Mouse (Mus musculus) hindlimb bud, embryonic 11.5 days (tissue): ENCODE data around the gene Rtl8a.
"Not testable (repeated sequence)": the region's sequence is repeated elsewhere in the genome, so short reads cannot be mapped to it uniquely, and the experiment has no call there.

ENCODE experiments used
- DNase-seq: peaks from one replicate; pipeline ENCODE4 v3.0.0-alpha.2; 2012; ENCODE audit warnings: low read depth, low spot score; ENCODE audit errors: extremely low spot score

Rtl8a gene

DNA sequence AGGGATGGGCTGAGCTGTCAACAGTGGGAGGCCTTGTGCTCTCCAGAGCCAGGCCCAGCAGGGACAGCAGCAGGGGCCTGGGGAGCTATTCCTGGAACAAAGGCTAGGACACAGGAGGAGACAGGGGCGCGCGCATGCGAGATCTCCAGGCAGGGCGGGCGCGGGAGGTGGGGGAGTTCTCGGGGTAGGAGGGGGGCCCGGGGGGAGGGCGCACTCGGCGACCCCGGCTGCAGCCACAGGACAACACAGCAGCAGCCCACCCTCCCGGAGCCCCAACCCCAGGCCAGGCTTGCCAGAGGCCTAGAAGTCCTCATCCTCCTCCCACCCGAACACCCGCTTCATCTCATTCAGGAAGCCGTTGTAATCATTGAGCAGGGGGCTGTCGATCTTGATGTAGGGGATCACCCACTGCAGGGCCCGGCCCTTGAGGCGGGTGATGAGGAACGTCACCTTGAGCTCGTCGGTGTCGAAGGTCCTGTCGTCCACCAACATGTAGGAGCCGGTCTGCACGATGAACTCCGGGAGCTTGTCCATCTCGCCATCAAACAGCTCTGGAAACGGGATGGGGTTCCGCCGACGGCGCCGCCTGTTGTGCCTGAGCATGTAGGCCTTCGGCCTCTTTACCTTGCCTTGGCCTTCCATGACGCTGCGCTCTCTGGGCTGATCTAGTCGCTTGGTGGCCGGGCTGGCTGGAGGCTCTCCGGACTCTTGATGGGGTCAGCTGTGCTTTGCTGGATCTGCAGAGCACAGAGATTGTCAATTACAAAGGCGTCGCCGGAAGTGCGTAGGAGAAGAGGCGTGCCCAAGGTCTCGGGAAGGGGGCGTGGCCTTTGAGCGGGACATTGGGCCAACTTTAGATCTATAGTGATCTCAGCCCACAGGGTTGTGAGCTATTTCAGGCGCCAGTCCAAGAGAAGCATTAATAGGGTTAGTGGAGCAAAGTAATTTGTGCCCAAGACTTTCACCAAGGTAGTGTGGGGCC, at the start of gene Rtl8a:
Rtl8a (minus strand) TSS at position 703 of the 982 bp plus-strand sequence.
- peak; percentile 33 for DNase-seq

DNA sequence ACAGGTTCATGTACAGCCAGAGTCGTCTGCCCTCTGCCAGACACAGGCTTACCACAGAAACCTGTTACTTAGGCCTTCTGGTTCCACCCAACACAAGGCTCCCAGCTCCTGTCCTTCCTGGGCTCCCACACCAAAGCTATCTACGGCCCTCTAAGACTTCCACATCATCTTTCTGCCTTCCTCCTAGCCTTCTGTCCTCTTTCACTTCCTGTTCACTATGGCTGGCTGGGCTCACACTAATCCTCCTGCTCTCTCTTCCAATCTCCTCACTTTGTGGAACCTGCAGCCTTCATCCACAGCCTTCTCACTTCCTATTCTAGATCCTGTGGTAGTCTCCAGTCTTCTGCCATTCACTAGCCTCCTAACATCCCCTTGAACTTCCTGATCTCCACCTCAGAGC, 49.7 kb upstream of the Rtl8a start:
- DNase-seq = no peak

DNA sequence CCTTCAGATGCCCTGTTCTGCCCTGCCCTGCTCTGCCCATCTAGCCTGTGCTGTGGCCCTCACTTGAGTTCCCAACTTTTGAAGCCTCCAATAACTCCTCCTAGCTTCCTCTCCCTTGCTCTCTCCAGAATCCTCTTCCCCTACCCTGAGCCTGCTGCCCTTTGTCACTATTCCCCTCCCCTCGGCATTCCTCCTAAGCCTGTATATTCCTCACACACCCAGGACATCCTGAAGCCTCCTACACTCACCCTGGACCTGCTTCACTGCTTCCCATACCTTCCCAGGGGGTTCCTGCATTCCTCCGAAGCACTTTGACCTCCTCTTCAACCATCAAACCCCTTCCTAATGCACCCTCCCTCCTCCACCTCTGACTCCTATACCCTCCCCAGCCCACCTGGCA, 48.6 kb upstream of the Rtl8a start:
- DNase-seq = no peak

DNA sequence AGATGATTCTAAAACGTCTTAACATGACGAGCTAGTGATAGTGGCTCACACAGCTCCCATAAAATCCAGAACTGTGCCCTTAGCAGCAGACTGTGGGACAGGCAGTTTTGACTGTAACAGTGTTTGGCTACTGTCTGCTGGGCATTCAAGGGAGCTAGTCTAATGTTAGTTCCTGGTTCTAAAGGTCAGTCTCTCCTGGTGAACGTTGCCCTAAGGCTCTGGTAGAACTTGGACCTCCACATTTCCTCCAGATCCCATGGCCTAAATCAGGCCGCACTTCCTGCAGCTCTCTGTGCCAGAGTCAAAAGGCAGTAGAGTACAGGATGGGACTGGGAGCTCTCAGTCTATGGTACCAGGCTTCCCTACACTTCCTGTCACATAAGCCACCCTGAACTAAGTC, 41.2 kb upstream of the Rtl8a start:
- not testable (repeated sequence) for DNase-seq

DNA sequence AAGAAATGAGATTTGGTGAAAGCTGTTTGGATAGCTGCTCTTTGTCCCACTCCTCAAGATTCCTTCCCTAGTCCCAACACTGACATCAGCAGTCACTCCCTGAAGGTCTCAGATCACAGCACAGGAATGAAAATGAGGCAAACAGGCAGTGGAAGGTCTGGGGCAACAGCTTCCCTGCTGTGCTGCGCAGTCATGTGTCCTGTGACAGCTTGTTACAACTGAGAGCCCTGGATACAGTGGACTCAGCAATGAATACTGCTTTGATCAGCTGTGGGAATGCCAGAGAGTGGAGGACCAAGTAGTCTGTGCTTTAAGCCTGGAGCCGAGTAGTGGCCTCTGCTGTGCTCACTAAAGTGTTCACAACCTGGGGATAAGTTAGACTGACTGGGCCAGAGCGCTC, 39.2 kb upstream of the Rtl8a start:
- DNase-seq = not testable (repeated sequence)

DNA sequence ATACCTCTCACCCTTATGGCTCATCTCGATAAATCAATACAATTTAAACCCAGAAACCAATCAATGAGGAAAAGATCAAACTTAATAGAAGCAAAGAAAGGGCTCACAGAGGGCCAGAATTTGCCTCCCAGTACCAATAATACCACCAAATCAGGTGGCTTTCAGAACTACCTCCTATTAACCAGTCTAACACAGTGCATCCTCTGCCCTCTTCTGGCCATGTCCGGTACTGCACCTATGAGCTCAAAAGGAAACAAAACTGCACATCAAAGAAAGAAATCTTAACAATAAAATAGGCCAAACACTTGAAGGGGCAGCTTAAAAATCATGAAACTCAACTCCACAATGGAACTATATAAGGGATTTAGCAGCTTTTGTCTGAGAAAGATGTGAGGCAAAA, 33.5 kb upstream of the Rtl8a start:
- not testable (repeated sequence) for DNase-seq

DNA sequence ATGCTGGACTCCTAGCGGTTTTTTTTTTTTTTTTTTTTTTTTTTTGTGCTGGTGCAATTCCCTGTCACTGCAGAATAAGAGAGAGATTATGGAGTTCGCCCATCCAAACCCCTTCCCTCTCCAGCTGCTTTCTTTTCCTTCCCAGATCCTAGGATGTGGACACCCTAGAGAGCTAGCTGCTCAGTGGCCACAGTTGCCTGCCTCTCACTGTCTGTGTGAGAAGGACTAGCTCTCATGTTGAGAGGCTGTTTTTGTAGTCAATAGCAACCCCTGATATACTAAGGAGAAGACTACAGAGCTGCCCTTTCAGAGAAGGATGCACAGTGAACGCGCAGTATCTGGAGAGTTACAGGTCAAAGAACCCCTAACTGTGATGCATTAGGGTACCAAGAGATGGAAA, 27.2 kb upstream of the Rtl8a start:
- not testable (repeated sequence) for DNase-seq

DNA sequence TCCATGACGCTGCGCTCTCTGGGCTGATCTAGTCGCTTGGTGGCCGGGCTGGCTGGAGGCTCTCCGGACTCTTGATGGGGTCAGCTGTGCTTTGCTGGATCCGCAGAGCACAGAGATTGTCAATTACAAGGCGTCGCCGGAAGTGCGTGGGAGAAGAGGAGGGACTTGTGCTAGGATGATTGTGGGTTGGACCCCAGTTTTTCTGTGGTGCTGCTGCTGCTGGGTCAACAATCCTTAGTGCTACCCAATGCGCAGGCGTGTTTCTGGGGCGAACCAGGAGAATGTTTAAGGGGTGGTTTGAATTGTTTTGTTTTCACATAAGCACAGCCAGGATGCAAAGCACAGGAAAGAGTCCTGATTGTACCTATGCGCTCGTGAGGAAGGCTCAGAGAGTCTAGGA, 26.8 kb upstream of the Rtl8a start, which contains the start of gene Rtl8b:
Rtl8b (minus strand) TSS at position 115 of the 400 bp plus-strand sequence.
- peak; percentile 35 for DNase-seq

DNA sequence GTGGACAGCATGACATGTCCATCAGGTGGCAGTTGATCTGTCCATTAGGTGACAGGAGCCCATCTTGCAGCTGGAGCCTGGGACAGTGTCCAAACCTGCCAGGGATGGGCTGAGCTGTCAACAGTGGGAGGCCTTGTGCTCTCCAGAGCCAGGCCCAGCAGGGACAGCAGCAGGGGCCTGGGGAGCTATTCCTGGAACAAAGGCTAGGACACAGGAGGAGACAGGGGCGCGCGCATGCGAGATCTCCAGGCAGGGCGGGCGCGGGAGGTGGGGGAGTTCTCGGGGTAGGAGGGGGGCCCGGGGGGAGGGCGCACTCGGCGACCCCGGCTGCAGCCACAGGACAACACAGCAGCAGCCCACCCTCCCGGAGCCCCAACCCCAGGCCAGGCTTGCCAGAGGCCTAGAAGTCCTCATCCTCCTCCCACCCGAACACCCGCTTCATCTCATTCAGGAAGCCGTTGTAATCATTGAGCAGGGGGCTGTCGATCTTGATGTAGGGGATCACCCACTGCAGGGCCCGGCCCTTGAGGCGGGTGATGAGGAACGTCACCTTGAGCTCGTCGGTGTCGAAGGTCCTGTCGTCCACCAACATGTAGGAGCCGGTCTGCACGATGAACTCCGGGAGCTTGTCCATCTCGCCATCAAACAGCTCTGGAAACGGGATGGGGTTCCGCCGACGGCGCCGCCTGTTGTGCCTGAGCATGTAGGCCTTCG, 26.2 kb upstream of the Rtl8a start:
- DNase-seq = not testable (repeated sequence)

DNA sequence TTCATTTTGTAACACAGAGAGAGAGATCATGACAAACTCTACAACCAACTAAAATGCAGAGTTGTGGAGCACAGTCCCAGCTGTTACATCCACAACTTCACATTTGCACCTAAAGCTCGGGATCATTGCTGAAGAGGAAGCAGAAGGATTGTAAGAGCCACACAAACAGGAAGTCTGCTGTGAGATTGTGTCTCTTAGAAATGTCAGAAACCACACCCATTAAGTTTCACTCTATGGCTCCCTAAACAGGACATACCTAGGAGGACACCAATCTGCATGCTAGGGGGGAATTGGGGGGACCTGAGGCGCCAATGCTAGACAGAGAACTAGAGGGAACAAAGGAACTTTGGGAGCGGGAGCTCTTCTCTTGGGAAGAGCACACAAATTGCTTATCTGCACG, 9.4 kb upstream of the Rtl8a start:
- DNase-seq = not testable (repeated sequence)

DNA sequence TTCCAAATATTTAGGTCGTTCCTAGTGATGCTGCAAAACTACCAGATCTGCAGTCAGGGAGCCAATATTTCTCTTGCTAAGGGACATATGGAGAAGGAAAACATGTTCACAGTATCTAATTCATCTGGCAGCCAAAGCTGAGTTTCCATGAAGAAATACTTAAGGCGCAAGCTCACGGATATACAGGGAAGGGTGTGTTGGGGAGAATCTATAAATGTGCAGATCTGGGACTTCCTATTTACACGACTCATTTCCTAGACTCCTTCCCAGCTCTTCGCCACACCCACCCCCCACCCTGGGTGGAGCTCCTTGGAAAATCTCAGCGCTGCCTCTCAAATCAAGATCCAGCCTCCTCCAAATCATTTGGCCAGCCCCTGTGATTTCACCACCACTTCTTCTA, 2.4 kb upstream of the Rtl8a start:
- no peak for DNase-seq

DNA sequence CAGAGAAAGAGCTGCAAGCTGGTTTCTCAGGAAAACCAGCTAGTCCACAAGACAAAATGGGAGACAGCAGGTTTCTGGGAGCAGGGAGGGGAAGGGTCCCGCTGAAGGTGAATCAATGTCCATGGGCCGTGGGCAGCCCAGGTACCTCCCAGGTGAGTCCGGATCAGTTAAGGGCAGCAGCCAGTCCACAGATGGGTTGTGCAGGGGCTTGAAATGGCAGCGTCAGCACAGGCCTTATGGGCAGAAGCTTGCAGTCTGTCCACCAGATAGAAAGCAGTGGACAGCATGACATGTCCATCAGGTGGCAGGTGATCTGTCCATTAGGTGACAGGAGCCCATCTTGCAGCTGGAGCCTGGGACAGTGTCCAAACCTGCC, 890 bp downstream of the Rtl8a start:
- DNase-seq = not testable (repeated sequence)

DNA sequence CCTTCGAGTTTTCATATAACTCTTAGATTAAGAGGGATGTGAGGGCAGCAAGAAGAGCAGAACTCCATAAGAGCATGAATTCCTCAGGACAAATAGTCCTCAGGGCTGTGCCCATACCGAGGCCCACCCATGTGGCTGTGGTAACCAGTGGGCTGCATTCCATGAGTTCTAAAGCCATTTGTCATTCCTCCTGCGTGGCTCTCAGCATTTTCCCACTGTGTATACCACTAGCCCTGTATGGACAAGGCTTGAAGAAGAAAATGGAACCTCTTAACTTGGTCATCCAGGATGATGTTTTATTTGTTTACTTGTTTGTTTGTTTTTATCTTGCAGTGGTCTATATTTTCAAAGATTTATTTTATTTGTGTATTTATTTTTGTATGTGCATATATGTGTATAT, 5.4 kb downstream of the Rtl8a start:
- not testable (repeated sequence) for DNase-seq

DNA sequence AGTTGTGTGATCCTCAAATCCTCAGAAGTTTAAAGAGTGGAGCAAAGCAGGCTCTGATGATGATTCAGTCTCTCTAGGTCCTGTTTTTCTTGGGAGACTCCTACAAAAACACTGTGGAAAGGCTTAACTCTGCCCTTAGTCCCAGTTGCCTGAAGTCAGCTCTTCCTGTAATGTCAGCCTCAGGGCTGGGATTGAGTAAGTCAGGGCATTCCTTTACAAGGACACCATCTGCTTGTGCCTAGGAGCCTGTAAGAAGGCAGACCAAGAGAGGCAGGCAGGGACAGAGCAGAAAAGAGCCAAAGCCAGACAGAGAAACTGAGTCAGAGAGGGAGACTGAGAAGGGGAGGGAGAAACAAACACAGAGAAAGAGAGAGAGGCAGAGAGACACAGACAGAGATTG, 32.1 kb downstream of the Rtl8a start:
- not testable (repeated sequence) for DNase-seq

DNA sequence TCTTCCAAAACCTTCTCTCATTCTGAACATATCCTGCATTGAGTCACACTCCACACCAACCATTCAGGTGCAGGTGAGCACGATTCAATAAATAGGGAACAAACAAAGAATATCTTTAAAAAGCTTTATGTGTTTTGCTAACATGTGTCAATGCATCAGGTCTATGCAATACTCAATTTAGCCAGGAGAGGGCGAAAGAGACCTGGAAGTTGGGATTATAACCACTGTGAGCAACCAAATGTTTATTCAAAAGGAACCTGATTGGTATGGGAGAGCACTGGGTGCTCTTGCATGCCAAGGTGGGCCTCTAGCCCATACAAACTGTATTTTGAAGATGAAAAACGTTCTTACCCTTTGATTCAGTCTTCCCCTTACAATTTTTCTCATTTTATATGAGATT, 32.9 kb downstream of the Rtl8a start:
- DNase-seq = peak; percentile 52

DNA sequence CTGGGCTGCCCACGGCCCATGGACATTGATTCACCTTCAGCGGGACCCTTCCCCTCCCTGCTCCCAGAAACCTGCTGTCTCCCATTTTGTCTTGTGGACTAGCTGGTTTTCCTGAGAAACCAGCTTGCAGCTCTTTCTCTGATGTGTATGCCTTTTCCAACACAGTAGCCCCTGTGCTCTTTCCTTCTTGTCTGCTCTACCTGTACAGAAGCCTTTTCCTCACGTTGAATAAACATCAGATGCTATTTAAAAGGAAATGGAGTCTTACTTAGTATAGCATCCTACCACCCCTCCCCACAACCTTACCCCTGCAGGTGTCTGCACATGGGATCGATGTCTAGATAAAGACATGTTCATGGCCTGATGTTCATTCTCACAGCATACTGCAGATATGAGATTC, 34.6 kb downstream of the Rtl8a start, which contains the start of gene Gm14597:
Gm14597 (minus strand) TSS at position 101 of the 400 bp plus-strand sequence.
- not testable (repeated sequence) for DNase-seq

DNA sequence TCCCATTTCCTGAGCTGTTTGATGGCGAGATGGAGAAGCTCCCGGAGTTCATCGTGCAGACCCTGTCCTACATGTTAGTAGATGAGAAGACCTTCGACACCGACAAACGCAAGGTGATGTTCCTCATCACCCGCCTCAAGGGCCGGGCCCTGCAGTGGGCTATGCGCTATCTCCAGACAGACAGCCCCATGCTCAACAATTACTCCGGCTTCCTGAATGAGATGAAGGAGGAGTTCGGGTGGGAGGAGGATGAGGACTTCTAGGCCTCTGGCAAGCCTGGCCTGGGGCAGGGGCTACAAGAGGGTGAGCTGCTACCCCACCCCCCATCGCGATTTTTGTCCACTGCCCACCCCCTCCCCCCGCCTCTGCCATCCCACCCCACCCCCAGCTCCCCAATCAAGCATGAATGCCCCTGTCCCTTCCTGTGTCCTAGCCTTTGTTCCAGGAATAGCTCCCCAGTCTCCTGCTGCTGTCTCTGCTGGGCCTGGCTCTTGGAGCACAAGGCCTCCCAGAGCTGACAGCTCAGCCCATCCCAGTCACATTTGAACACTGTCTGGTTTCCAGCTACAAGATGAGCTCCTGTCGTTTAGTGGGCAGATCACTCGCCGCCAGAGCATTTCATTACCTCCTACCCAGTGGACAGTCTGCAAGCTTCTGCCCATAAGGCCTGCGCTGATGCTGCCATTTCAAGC, 35.2 kb downstream of the Rtl8a start:
- DNase-seq = no peak

DNA sequence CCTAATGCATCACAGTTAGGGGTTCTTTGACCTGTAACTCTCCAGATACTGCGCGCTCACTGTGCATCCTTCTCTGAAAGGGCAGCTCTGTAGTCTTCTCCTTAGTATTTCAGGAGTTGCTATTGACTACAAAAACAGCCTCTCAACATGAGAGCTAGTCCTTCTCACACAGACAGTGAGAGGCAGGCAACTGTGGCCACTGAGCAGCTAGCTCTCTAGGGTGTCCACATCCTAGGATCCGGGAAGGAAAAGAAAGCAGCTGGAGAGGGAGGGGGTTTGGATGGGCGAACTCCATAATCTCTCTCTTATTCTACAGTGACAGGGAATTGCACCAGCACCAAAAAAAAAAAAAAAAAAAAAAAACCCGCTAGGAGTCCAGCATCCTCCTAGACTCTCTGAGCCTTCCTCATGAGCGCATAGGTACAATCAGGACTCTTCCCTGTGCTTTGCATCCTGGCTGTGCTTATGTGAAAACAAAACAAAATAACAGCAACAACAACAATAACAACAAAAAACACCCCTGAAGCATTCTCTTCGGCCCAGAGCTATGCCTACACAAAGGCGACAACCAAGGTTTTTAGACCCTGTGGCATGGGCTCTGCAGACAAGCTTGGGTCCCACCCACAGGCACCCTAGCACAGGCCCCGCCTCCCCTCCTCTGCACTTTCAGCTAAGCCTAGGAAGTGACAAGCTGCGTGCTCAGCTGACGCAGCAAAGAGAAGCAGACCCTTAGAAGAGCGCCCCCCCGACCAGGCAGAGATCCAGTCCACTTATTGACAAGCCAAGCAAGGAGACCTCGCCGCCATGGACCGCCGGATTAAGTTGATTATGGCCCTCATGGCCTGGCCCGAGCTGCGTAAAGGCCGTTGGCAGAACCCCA, 36.0 kb downstream of the Rtl8a start, which contains the start of gene Rtl8c:
Rtl8c (plus strand) TSS at position 791 of the 880 bp plus-strand sequence.
- no peak for DNase-seq

DNA sequence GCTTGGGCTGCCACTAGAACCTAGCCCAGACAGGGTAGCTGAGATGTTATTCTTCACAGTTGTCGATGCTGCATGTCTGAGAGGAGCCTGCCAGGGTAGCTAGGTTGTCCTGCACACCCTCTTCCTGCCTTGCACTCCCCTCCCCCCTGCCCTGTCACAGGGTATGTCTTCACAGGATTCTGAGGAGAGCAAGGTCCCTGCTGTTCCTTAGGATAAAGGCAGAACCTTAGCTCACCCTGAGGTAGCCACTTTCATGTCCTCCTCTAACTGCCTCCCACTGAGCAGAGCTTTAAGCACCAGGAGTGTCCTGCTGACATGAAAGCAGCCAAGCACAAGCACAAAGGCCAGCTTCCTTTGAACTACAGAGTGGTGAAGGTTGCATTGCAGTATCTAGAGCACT, 37.3 kb downstream of the Rtl8a start:
- DNase-seq = not testable (repeated sequence)

DNA sequence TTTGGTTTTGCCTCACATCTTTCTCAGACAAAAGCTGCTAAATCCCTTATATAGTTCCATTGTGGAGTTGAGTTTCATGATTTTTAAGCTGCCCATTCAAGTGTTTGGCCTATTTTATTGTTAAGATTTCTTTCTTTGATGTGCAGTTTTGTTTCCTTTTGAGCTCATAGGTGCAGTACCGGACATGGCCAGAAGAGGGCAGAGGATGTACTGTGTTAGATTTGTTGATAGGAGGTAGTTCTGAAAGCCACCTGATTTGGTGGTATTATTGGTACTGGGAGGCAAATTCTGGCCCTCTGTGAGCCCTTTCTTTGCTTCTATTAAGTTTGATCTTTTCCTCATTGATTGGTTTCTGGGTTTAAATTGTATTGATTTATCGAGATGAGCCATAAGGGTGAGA, 43.5 kb downstream of the Rtl8a start:
- DNase-seq = not testable (repeated sequence)
